Mouse (Mus musculus) heart, adult 2 months (tissue): ENCODE results near the gene Cc2d2b.

ENCODE experiments used
- CTCF ChIP-seq: fragments of 200-600 bp; IDR thresholded peaks from 2 replicates; pipeline ENCODE4 v1.8.1; 2022; ENCODE audit warnings: antibody characterized with exemption, mild to moderate bottlenecking, moderate library complexity
- EP300 ChIP-seq: fragments of 200-500 bp; IDR thresholded peaks from 2 replicates; pipeline ENCODE4 v1.6.1; 2011; ENCODE audit warnings: low read depth, low read length, control low read depth; ENCODE audit not compliant: insufficient read depth

DNA sequence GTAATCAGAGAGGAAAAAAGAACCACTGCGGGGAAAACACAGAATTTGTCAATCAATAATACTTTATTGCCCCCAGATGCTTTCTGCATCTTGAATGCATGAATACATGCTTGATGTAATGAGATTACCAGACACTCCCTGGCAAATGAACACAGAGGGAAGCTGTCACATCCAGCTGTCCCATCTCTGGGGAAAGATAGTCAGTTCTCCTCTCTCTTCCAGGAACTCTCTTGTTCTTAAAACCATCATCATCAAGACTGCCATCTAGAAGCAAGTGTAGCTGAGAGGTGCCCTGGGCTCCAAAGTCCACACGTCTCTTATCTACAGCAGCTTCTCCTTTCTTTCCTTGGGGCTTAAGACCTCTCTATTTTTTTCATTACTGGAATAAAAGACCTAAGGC, 21.9 kb upstream of the Cc2d2b start:
- TF ChIP-seq CTCF (no peak), EP300 (no peak)
